Comparison of ENCODE assay signal across 9 mouse cellular contexts in the genomic region with DNA sequence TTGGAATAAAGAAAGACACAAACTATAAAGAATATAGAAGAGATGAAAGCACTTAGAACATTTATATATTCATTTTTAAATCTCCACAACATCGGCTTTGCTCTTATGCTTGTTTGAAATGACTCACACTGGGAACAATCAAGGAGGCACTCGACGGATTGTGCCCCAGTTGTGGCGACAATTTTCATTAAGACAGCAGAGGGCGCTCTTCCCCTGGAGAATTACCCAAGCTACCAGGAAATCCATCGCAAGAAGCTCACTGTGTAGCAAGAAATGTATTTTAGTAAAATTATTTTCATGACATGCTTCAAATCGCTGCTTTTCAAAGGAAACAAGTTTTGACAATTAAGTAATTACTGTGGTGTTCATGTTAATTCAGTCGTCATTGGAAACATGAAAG. TPM values are rescaled to one million over a fixed set of nuclear protein-coding genes. Genes with fewer than 3 reads are reported as not detected.
DNase-seq lines count a peak whose midpoint lies in the region; ATAC-seq and TF ChIP-seq lines count a peak whose summit lies in the region.
"Had no signal": no experiment of that assay in that cellular context is flagged by ENCODE, and none has a peak within 500 bp of the region (broad histone marks: within the 10 kb centered on the region; RNA-seq: fewer than 3 reads in every experiment).

No protein-coding gene starts in this region.

- H3K4me3 ChIP-seq in hindbrain, embryonic 10.5 days: no peak overlapping the region
- H3K4me3 ChIP-seq in hindbrain, embryonic 13.5 days: no peak overlapping the region
- no peak overlapping the region for H3K4me3 ChIP-seq in cerebellum, adult 2 months (replicated peaks; ENCODE audit: insufficient read depth, low read depth, low read length)
- H3K4me3 ChIP-seq: myocyte had no signal

- H3K27ac ChIP-seq in hindbrain, embryonic 10.5 days: no peak overlapping the region
- no peak overlapping the region for H3K27ac ChIP-seq in hindbrain, embryonic 13.5 days
- H3K27ac ChIP-seq in cerebellum, adult 2 months (ENCODE audit: insufficient read depth, low read length): no peak overlapping the region

- no peak overlapping the region for H3K9ac ChIP-seq in hindbrain, embryonic 13.5 days

- H3K4me1 ChIP-seq in hindbrain, embryonic 10.5 days (replicated peaks): peaks cover 2% of the 10 kb centered on the region; the same call in 1 of the 2 replicates
- no peaks in the 10 kb centered on the region for H3K4me1 ChIP-seq in hindbrain, embryonic 13.5 days (replicated peaks)
- no peaks in the 10 kb centered on the region for H3K4me1 ChIP-seq in cerebellum, adult 2 months (ENCODE audit: control insufficient read depth, insufficient read depth, low read length)

- WGBS in hindbrain, embryonic 10.5 days: 7% methylated on average over 8 of the region's 8 CpGs
- WGBS in hindbrain, embryonic 13.5 days: 10% methylated on average over 8 of the region's 8 CpGs
- 6% methylated on average over 8 of the region's 8 CpGs for WGBS in cerebellum, adult 2 months

- DNase-seq in hindbrain, embryonic 10.5 days (ENCODE audit: low spot score): peak; percentile 70
- peak; percentile 28 for DNase-seq in MEL-GATA-1-ER (ENCODE audit: extremely low read depth, low read depth)
- peak; percentile 23 to 30 for DNase-seq in cerebellum, adult 2 months
- peak; percentile 20 to 90 for DNase-seq in frontal cortex, adult 2 months (ENCODE audit: extremely low spot score in 1 of 2, low spot score in 1 of 2)
- peak; percentile 74 to 79 for DNase-seq in layer of hippocampus, postnatal 10 days (ENCODE audit: low spot score in 2 of 2)
- DNase-seq in testis, postnatal 10 days (ENCODE audit: low spot score): peak; percentile 72

- no peak overlapping the region for H3K4me2 ChIP-seq in hindbrain, embryonic 13.5 days

- TF ChIP-seq POLR2A in cerebellum, adult 2 months (IDR thresholded peaks at IDR 0.05; ENCODE audit: borderline replicate concordance, insufficient read depth, low read length): no peak

- peaks cover 12% of the 10 kb centered on the region for H3K27me3 ChIP-seq in hindbrain, embryonic 10.5 days (ENCODE audit: insufficient read depth, poor library complexity, severe bottlenecking)
- 0 out of 2 replicates have a peak, but pooled peaks cover 7% of the 10 kb centered on the region for H3K27me3 ChIP-seq in hindbrain, embryonic 13.5 days
- no peaks in the 10 kb centered on the region; the same call in 1 of the 2 replicates for H3K27me3 ChIP-seq in cerebellum, adult 2 months (ENCODE audit: control insufficient read depth, insufficient read depth, low read length)

- H3K9me3 ChIP-seq in hindbrain, embryonic 10.5 days: no peaks in the 10 kb centered on the region
- H3K9me3 ChIP-seq in hindbrain, embryonic 13.5 days: no peaks in the 10 kb centered on the region

- peak; percentile 62 for TF ChIP-seq CTCF in cerebellum, adult 2 months (IDR thresholded peaks at IDR 0.05; ENCODE audit: borderline replicate concordance, insufficient read depth, low read depth, low read length)

- no peak for ATAC-seq in hindbrain, embryonic 13.5 days (ENCODE audit: low FRiP score)
- peak; percentile 61; the same call in 1 of the 2 replicates for ATAC-seq in megakaryocyte progenitor cell, adult 5-6 weeks (replicated peaks; ENCODE audit: poor library complexity)

- H3K36me3 ChIP-seq in hindbrain, embryonic 10.5 days: no peaks in the 10 kb centered on the region
- no peaks in the 10 kb centered on the region for H3K36me3 ChIP-seq in hindbrain, embryonic 13.5 days

RNA-seq across cellular contexts. Expression of a gene that starts 16.1 kb away (rescaled TPM):
- 0.15 TPM in 1 of 2 replicates, not detected in the other for polyA plus RNA-seq in hindbrain, embryonic 10.5 days (2016; fragmentation: Nextera tagmentation; extraction: Ambion mirVana)
- polyA plus RNA-seq in hindbrain, embryonic 13.5 days (2015; fragmentation: Nextera tagmentation; extraction: Ambion mirVana): 0.16 TPM in 1 of 2 replicates, not detected in the other
- 0.13 and 0.16 TPM in 2 replicates for polyA plus RNA-seq in cerebellum, adult 2 months (2012; rRNA removed)
- polyA plus RNA-seq in frontal cortex, adult 2 months (2012; rRNA removed): not detected in 2 replicates
- total RNA-seq in layer of hippocampus, postnatal 10 days (2021): under 1 TPM in 1 of 2 experiments, not detected in 1; 0.34 TPM
- total RNA-seq in megakaryocyte progenitor cell, adult 5-6 weeks (2015): not detected in 2 replicates
- not detected in 2 replicates for total RNA-seq in megakaryocyte progenitor cell, adult 5-6 weeks (2017)
- polyA plus RNA-seq: myocyte had no signal

Comparison
In these comparisons a context has a peak if more than half of its experiments do, and no peak if none do; other contexts are left out.
1. DNase-seq: peak in every context shown above with its lines; median percentile 76 in layer of hippocampus, postnatal 10 days; 72 in testis, postnatal 10 days; 70 in hindbrain, embryonic 10.5 days; 55 in frontal cortex, adult 2 months; 28 in MEL-GATA-1-ER; 26 in cerebellum, adult 2 months.